Mouse (Mus musculus) mature B cell (primary cell): ENCODE data around the gene Olfr750.

Experiments
- in situ Hi-C: fragments of 300-500 bp; cut with MboI; formaldehyde crosslinking; loops from 2 replicates; pipeline ENCODE4 v1.14.3; 2019

Gene Olfr750

GRCm38 (mm10) chr14:51088166-51088969 is 14.1 kb upstream of the Olfr750 start:
- in situ Hi-C loops: no loop called here

- in situ Hi-C loops: no loop called here
These were observed 13.5 kb upstream of the Olfr750 start for GRCm38 (mm10) chr14:51087762-51088161.

- in situ Hi-C loops: no loop called here
These were observed 11.7 kb upstream of the Olfr750 start for GRCm38 (mm10) chr14:51085911-51086310.

DNA sequence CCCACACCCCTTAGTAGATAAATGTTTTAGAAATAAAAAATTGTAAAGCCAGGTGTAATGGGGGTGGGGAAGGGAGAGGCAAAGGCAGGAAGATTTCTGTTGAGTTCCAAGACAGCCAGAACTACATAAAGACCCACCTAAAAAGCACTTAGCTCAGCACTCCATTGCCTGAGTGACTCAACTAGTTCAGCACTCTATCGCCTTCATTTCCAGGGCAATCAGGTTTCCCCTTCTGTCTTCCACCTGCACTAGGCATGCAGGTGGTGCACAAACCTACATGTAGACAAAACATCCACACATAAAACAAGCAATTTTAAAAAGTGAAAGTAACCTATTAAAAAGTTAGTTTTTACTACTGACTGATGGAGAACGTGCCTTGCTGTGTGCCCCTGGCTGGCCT is 10.9 kb upstream of the Olfr750 start:
- in situ Hi-C loops: no loop called here

- in situ Hi-C loops: no loop called here
These were observed 9.6 kb upstream of the Olfr750 start for GRCm38 (mm10) chr14:51083805-51084204.

DNA sequence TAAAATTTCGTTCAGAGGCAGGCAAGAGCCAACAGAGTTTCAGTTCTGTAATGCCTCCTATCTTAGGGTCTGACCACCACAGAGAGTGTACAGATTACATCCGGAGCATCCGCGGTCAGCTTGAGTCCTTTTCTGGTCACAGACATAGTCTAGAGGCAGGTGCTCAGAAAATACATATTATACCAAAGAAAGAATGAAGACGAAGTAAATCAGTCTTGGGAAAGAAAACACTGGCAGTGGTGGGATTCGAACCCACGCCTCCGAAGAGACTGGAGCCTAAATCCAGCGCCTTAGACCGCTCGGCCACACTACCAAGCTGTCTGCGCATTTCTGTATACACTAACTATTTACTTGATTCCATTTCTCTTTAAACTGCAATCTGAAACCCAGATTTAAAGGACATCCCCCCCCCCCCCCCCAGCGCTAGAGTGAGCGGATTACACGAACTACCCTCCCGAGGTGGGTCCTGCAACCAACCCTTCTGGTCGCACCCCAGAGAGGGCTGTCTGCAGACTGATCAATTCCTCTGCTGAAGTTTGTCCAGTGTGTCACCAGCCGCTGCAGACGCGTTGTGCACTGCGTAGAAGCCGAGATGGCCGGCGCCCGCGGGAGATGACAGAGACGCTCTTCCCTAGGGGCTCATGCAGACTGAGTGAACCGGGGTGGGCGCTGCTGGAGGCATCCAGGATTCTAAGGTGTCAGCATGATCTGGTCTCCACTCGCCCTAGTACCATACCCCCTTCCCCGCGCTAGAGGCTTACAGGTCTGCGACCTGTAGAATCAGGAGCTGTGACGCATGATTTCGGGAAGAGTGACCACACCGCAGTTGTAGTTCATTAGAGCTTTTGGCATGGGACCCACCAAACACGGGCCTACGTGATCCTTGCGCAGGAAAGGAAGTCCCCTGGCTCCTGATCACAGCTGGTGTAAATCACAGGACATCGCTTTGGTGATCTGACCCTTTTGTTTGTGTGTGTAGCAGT is 8.7 kb upstream of the Olfr750 start:
- in situ Hi-C loops: no loop called here

DNA sequence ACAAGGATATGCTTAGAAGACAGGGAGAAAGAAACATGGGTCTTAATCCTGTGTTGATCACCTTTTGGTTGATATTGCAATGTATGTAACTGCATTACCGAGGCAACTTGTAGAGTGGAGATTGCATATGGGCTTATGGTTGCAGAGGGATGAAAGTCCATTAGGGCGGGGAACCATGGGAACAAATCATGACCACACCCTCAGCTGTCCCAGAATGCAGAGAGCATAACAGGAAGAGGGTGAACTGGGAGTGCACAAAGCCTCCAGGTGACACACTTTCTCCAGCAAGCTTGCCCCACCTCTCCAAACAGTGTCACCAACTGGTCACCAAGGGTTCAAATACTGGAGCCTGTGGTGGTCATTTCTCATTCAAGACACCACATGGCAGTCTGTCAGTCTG is 6.8 kb upstream of the Olfr750 start:
- in situ Hi-C loops: no loop called here

DNA sequence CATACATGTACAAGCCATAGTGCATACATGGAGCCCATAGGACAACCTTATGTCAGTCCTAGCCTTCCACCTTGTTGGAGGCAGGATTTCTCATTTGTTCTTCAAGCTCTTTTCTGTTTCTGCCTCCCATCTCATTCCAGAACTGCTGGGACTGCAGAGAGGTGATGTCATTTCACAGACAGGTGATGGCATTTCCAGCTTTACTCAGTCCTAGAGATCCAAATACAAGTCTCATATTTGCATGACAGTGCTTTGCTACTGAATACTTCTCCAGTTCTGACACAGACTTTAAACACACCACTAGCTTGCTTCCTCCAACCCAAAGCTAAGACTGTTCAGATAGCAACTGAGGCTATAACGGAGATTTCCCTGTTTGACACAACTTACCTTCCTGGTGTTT is 4.9 kb upstream of the Olfr750 start:
- in situ Hi-C loops: no loop called here

GRCm38 (mm10) chr14:51069617-51070016 is 4.6 kb downstream of the Olfr750 start:
- in situ Hi-C loops: loop anchor here (10.0 kb wide), 2 partner anchors 145 to 265 kb away; partner anchors contain the start of genes Apex1, Ccnb1ip1, Osgep and Parp2

DNA sequence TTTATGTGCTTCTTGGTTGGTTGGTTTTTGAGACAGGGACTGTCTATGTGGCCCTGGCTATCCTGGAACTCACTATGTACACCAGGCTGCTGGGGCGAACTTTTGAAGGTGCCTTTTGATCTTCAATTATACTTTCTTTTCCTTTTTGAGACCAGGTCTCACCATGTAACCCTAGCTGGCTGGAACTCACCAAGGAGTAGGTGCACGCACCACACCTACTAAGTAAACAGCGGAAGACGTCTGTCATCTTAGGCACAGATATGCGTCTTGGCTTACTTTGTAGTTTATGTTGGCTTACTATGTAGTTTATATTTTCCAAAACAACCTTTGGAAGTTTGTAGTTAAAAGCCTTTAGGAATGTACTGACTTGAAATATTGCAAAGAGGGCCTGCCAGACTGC is 5.3 kb downstream of the Olfr750 start:
- in situ Hi-C loops: loop anchor here (10.0 kb wide), 2 partner anchors 144 to 264 kb away; partner anchors contain the start of genes Apex1, Ccnb1ip1, Osgep and Parp2

DNA sequence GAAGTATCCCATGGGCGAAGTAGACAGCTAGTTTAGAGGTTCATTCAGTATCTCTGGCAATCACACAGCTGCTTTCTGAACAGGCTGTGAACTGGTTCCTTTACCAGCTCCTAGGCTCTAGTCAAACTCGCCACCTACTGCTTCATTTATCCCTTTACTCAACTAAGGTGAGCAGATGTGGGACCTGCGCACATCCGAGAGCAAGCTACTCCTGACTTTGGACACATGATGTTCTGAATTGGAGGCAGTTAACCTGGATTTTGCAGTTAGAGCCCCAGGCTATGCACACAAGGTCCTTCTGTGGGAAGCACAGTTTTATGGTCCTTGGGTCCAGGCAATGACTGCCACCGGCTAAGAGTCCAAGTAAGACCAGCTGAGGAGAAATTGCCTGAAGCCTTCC is 13.5 kb downstream of the Olfr750 start:
- in situ Hi-C loops: loop anchor here (5.0 to 10.0 kb wide), 3 partner anchors 33 to 256 kb away; partner anchors contain the start of genes Apex1, Ccnb1ip1, Osgep and Parp2

- in situ Hi-C loops: no loop called here
These were observed 16.8 kb downstream of the Olfr750 start, which contains the start of gene Rnase12 for GRCm38 (mm10) chr14:51057401-51057831. Gene Rnase12 (minus strand): TSS chr14:51057661.

DNA sequence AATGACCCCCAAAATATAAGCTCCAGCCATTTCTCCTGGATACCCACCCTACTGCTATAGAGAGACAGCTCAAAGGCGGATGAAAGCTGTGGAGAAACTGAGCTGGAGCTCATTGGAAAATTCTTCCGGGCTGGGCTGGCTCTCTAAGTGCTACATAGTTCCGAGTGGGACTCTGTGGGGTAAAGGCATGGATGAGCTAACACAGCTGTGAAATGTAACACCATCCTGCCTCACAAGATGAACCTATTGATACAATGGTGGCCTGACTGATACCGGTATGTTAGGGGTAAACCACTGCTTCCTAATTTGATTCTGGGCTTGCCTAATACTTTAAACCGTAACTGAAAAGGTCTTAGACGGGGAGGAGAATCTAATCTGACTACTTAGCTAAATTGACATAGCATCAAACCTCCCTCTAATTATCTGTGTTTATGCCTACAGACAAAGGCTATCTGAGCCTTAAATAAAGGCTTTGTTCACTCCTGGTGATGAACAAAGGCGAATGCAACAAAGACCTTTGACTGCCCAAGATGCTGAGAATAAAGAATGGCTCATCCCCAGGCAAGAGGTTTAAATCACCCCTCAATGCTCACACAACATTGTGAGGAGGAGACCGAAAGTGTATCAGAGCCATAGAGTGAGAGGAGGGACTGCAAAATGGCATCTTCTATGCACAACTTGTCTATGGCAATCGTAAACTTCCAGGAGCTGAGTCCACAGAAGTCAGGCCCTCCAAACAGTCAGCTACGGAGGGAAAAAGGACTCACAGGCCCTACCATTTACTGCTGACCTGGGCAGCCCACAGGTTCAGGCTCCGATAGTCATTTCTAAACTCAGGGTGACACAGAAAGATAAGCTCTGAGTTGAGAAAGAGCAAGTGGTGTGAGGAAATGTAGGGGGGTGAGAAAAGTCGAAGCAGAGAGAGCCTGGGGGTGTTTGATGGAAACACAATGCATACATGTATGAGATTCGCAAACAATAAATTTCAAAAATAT is 19.7 kb downstream of the Olfr750 start:
- in situ Hi-C loops: no loop called here

- in situ Hi-C loops: no loop called here
These were observed 21.1 kb downstream of the Olfr750 start for GRCm38 (mm10) chr14:51053176-51053575.

- in situ Hi-C loops: no loop called here
These were observed 22.3 kb downstream of the Olfr750 start for GRCm38 (mm10) chr14:51051941-51052340.

- in situ Hi-C loops: no loop called here
These were observed 24.2 kb downstream of the Olfr750 start, which contains the start of gene Rnase11 for GRCm38 (mm10) chr14:51050063-51050462. Gene Rnase11 (minus strand): TSS chr14:51050163.

GRCm38 (mm10) chr14:51047846-51048245 is 26.4 kb downstream of the Olfr750 start:
- in situ Hi-C loops: no loop called here

- in situ Hi-C loops: no loop called here
These were observed 32.5 kb downstream of the Olfr750 start, which contains the start of gene Rnase9 for GRCm38 (mm10) chr14:51041769-51042168. Gene Rnase9 (minus strand): TSS chr14:51041869.

DNA sequence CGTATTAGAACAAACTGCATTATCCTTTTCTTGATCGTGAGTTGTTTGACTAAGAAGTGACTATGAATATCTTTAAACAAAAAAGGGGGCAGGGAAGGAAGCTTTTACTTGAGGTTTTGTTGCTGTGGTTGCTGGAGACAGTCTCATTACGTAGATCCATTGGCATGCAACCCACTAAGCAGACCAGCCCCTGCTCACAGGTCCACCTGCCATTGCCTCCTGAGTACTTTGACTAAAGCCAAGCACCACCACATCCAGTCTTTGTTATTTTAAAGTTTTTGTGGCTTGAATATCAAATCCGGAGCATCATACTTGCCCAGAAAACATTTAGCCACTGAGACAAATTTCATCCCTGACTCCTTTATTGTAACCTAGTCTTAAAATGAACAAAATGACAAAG is 38.0 kb downstream of the Olfr750 start:
- in situ Hi-C loops: no loop called here

GRCm38 (mm10) chr14:51035206-51035605 is 39.0 kb downstream of the Olfr750 start:
- in situ Hi-C loops: no loop called here
